Mouse (Mus musculus): ENCODE data around the gene Erc2. TPM values are rescaled to one million over a fixed set of nuclear protein-coding genes. Genes with fewer than 3 reads are reported as not detected.
A peak's percentile ranks its signal among the peaks of the same experiment; 100 is the strongest.

The Erc2 gene
- total RNA-seq, 4 experiments from 2014 or later = 1.0 to 1.2 (median 1.1) TPM

GRCm38 (mm10) chr14:27937922-27938321 lies 315.7 kb downstream of the Erc2 start:
- no peak for DNase-seq (ENCODE audit: low spot score)

GRCm38 (mm10) chr14:27945276-27945675 lies 323.0 kb downstream of the Erc2 start:
- DNase-seq (ENCODE audit: low spot score) = no peak

- peak; percentile 33 for DNase-seq (ENCODE audit: low spot score)
Measured at GRCm38 (mm10) chr14:27946211-27946610, 324.0 kb downstream of the Erc2 start.

DNA sequence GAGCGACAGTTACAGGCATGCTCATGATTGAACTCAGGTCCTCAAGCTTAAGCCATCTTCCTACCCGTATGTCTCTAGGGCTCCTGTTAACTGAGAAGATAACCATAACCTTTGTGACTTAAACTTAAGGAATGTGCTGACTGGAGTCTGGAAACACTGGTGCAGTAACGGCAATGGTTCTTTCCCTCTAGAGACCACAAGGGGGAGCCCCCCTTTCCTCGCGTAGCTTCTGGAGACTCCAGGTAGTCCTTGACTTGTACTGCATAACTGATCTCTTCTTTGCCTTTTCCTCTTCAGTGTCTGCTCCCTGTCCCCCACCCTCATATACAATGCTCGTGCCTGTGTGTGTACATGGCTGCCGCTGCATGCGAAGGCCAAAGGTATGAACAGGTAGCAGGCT lies 326.2 kb downstream of the Erc2 start:
- DNase-seq (ENCODE audit: low spot score) = no peak

GRCm38 (mm10) chr14:27953814-27954213 lies 331.6 kb downstream of the Erc2 start:
- DNase-seq (ENCODE audit: low spot score) = no peak

DNA sequence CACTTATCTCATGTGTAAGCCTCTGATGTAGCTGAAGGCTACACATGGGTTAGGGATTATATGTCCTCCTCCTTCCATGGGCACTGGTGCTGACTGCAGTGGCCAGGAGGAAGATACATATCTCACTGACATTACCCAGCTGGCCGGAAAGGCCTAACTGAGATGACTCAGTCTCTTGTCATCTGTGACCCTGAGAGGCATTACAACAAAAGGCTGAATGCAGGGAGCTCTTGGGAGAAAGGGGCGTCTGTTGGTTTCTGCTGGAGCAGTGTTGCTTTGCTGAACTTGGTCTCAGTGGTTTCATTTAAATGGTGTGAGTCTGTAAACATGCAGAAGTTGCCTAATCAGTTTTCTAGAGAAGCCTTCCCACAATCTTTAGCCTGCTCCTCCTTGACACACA lies 334.6 kb downstream of the Erc2 start:
- DNase-seq (ENCODE audit: low spot score) = no peak

GRCm38 (mm10) chr14:27973701-27974100 lies 351.5 kb downstream of the Erc2 start:
- no peak for DNase-seq (ENCODE audit: low spot score)

DNA sequence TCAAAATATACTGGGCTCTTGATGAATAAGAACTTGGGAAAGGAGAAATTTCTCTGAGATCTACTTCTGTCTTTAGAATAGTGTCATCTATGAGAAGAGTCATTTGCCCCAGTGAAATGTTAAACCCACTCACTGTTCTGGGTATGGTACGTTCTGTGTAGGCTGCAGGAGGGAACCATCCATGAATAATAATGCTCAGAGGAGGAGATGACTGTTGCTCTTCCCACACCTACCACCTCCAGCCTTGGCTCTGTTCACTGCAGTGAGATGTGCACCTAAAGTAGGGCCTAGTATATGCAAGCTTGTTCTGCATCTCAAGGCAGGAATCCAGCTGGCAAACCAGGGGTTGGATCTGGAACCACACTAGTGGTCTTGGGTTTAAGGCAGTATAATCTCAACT lies 353.4 kb downstream of the Erc2 start:
- DNase-seq (ENCODE audit: low spot score) = no peak

GRCm38 (mm10) chr14:27984758-27985157 lies 362.5 kb downstream of the Erc2 start:
- no peak for DNase-seq (ENCODE audit: low spot score)

DNA sequence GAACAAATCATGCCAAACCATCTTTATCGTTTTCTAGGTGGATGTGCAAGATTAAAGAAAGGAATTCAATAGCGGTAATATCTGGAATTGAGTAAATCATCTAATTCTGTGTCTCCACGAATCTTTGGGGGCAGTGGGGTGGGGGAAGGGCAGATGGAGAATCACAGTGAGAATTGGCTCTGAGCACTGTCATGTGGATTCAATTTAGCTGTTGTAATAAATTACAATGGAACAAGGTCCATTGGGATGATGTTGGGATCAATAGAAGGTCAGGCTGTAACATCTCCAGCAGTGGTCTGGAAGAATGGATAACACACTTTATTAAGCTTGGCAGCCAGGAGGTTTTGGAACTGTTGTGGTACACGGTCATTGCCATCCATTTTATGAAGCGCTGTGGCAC lies 363.0 kb downstream of the Erc2 start:
- no peak for DNase-seq (ENCODE audit: low spot score)

- no peak for DNase-seq (ENCODE audit: low spot score)
Measured at GRCm38 (mm10) chr14:27987422-27987821, 365.2 kb downstream of the Erc2 start.

DNA sequence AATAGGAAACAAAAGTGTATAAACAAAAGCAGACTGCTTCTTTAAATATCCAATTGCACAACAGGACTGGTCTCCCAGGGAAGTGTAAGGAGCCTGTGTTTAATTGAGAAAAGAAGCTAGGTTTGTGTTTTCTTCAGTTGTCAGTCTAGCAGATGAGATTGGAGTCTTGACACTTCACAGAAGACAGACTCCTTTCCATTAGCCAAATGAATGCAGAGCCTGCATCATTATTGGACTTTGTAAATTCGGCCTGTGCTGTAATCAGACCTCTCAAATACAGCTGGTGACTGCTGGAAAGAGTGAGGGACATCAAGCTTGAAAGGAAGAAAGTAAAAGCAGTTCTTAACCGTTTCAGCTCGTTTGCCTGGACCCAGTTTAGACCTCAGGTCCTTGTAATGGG lies 376.3 kb downstream of the Erc2 start:
- DNase-seq (ENCODE audit: low spot score) = no peak

DNA sequence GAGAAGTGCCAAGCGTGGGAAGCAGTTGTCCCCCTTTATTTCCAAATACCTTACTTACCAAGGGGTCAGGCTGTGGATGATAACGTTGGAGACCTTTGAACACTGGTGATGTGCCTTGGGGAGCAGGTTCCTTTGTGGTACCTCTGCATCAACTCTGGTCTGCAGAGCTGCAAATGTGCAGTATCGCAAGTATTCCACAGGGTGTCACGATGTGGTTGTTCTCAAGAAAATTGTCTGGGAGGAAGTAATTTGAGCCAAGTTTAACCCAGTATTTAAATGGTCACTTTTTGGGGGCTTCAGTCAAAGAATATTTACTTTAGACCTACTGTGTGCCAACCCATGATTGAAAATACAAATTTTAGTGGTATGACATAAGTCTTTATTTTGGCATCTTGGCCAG lies 381.8 kb downstream of the Erc2 start:
- DNase-seq (ENCODE audit: low spot score) = no peak

DNA sequence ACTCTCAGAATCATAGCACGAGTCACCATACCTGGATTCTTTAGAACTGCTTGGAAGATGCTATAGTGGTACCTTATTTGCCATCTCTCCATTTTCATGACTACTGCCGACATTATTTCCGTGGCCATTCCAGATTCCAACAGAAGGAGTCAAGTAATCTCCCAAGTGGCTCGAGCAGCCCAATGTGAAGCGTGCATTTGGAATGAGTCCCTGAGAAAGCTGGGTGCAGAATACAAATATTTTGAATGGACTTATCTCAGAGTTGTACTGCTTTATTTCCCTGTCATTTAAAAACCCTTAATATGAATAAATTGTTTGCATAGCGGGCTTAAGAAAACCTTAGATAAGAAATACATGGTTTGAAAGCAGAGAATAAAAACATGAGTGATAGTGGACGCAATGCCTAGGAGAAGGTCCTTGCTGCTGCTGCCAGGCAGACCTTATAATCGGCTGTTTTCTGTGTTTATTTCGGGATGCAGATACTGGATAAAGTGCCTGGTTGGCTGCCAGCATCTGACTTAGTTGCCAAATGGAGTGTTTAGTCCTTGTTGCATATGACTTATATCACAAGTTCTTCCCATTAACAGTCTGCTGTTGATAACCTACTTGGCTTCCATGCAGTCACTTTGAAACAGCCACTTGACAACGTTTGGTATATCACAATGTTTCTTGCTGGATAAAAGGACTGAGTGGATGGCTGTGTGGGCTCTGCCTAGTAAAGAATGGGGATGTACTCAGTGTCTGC lies 388.5 kb downstream of the Erc2 start:
- peak; percentile 43 for DNase-seq (ENCODE audit: low spot score)

DNA sequence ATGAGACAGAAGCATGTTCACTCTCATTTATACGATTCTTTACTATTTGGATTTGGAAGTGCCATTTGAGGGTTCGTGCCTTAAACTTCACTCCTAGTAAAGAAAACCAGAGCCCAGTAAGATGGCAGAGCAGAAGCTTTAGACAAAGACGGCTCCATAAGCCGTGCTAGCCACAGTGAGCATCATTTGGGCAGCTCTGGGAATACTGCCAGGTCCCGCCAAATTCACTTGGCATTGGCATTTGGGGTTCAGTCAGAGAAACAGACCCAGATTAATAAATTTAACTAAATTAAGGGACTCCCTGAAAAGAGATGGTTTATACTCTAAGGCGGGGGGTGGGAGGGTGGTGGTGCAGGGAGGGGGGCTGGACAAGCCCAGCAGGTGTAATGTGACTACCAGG lies 401.0 kb downstream of the Erc2 start:
- DNase-seq (ENCODE audit: low spot score) = no peak

GRCm38 (mm10) chr14:28030870-28031269 lies 408.6 kb downstream of the Erc2 start:
- no peak for DNase-seq (ENCODE audit: low spot score)

- DNase-seq (ENCODE audit: low spot score) = no peak
Measured at GRCm38 (mm10) chr14:28035013-28035412, 412.8 kb downstream of the Erc2 start.

GRCm38 (mm10) chr14:28043095-28043494 lies 420.9 kb downstream of the Erc2 start:
- no peak for DNase-seq (ENCODE audit: low spot score)

DNA sequence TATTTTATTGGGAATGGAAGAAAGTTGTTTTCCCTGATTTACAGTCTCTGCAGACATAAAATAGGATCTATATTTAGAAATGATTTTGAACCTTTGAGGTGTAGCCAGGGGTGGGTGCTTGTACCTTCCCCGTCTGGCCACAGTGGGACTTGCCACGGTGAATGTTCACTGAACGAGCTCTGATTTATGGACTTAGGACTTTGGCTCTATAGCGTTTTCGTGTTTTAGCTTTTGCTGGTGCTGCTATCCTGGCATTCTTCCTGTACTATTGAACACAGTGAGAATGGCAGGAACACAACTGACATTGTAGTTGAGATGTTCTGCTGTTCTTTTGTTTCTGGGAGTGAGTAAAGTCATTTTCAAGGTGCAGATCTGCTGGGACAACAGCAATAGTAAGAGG lies 429.4 kb downstream of the Erc2 start:
- DNase-seq (ENCODE audit: low spot score) = no peak

- DNase-seq (ENCODE audit: low spot score) = no peak
Measured at GRCm38 (mm10) chr14:28057159-28057884, 435.1 kb downstream of the Erc2 start.

DNA sequence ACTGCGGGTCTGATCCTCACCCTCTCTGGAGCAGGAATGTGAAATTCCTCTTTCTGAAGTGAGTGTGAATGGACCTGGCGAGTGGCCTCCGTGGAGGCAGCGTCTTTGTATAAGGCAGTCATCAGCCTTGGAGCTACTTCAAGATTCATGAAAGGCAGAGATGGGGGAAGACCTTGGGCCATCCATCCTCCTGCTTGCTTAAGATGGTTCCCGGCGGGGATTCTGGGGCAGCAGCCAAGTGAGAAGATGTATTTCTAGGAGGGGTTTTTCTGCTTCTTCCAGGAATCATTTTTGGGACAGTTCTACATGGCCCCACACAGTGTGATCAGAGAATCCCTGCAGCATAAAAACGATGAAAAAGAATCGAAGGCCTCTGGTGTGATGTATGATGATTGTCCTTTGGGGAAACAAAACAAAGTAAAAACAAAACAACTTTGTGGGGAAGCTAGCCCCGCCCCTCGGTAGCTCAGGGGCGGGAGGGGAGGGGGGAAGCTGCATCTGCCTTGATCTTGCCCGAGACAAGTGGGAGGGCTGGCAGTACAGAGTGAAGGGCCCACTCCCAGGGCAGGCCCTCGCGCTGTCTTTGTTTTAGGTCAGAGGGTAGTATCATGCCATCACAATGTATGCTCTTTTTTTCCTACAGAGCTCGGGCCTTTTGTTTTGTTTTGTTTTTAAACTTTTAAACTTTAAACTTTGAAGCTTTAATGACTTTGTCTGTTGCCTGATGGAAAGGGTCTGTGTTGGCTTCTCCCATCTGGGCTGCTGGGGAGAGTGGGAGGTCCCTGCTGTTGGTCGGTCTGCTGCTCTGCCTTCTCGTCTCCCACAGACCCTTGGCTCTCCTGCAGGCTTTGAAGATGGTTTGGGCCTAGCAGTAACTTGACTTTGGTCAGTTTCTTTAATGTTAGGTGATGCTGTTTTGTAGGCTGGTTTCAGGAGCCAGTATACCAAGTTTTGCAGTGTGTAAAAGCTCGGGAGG lies 435.9 kb downstream of the Erc2 start:
- DNase-seq (ENCODE audit: low spot score) = peak; percentile 3

DNA sequence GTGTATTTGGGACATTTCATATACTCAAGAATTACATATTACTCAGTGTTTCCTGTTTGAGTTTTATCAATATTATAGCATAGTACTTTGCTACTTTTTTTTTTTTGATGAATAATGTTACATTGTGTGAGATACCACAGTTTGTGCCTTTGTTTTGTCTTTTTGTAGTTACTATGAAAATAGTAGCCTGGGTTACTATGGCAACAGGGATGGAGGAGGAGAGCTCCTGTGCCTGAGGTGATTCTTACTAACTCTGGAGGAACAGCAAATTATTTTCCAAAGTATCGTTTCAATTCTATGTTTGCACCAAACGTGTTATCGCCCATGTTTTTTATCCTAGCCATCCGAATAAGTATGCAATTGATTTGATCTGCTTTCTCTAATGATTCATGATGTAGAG lies 438.7 kb downstream of the Erc2 start:
- DNase-seq (ENCODE audit: low spot score) = no peak
